ENCODE assay signal across 10 mouse cellular contexts in the genomic region with DNA sequence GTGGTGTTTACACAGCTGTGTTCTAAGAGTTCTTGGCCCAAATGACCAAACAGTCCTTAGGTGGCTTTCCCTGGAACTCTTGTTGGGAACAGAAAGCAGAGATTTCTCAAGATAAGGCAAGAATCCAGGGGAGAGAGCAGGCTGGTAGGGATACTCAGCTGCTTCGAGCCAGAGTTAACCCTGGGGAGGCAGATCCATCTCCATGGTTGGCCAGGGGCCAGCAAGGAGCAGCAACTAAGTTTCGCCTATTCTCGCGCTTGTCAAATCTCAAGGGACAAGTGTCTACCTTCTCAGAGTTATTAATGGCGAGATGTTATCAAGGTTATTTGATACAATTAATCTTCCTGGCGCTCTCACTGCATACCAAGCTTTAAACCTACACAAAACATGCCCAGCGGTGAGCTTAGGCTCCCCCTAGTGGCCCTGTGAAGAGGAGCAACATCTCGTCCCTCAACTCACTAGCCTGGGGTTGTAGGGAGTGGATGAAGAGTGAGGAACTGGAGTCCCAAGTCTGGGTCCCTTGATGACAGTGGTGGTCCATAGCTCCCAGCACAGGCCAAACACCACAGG. TPM values are rescaled to one million over a fixed set of nuclear protein-coding genes. Genes with fewer than 3 reads are reported as not detected.
DNase-seq lines count a peak whose midpoint lies in the region; ATAC-seq and TF ChIP-seq lines count a peak whose summit lies in the region.
"Had no signal": no experiment of that assay in that cellular context is flagged by ENCODE, and none has a peak within 500 bp of the region (broad histone marks: within the 10 kb centered on the region; RNA-seq: fewer than 3 reads in every experiment).

No protein-coding gene starts in this region.

- no peak for TF ChIP-seq POLR2A in lung, adult 2 months (IDR thresholded peaks at IDR 0.05; ENCODE audit: borderline replicate concordance, extremely low read depth, low read depth, low read length)

- no peaks in the 10 kb centered on the region for H3K36me3 ChIP-seq in embryonic facial prominence, embryonic 11.5 days (replicated peaks; ENCODE audit: control insufficient read depth, insufficient read depth, low read depth, low read length)
- H3K36me3 ChIP-seq in hindbrain, embryonic 16.5 days (ENCODE audit: control insufficient read depth, insufficient read depth, low read length) = no peaks in the 10 kb centered on the region; the same call in 1 of the 2 replicates
- H3K36me3 ChIP-seq: stomach, embryonic 15.5 days had no signal

- TF ChIP-seq CTCF in lung, adult 2 months (IDR thresholded peaks at IDR 0.05; ENCODE audit: insufficient read depth, low read length) = peak; percentile 89

- H3K4me3 ChIP-seq in embryonic facial prominence, embryonic 11.5 days (ENCODE audit: low read depth, low read length) = no peak overlapping the region
- no peak overlapping the region for H3K4me3 ChIP-seq in hindbrain, embryonic 16.5 days (ENCODE audit: low read length)
- no peak overlapping the region for H3K4me3 ChIP-seq in lung, adult 2 months (replicated peaks; ENCODE audit: extremely low read depth, low read depth, low read length)
- H3K4me3 ChIP-seq: stomach, embryonic 15.5 days had no signal

- no peak for DNase-seq in cerebellum, adult 11-12 months
- peak; percentile 41 to 54 for DNase-seq in urinary bladder, postnatal 36 days (ENCODE audit: low spot score in 2 of 2)
- DNase-seq in urinary bladder, postnatal 10 days (ENCODE audit: low spot score) = no peak
- peak; percentile 71 for DNase-seq in embryonic facial prominence, embryonic 11.5 days (ENCODE audit: low spot score)
- DNase-seq in lung, adult 2 months = peak; percentile 37
- DNase-seq in right cerebral cortex, postnatal 25 days = peak; percentile 55

- no peak overlapping the region for H3K9ac ChIP-seq in embryonic facial prominence, embryonic 11.5 days (replicated peaks; ENCODE audit: low read length)
- no peak overlapping the region for H3K9ac ChIP-seq in hindbrain, embryonic 16.5 days (ENCODE audit: low read depth, low read length)
- H3K9ac ChIP-seq: stomach, embryonic 15.5 days had no signal

- H3K27ac ChIP-seq in embryonic facial prominence, embryonic 11.5 days (replicated peaks; ENCODE audit: low read depth, low read length) = no peak overlapping the region
- no peak overlapping the region for H3K27ac ChIP-seq in hindbrain, embryonic 16.5 days (ENCODE audit: low read depth, low read length)
- H3K27ac ChIP-seq: stomach, embryonic 15.5 days had no signal

- no peaks in the 10 kb centered on the region for H3K4me1 ChIP-seq in embryonic facial prominence, embryonic 11.5 days (ENCODE audit: control insufficient read depth, insufficient read depth, low read length)
- no peaks in the 10 kb centered on the region for H3K4me1 ChIP-seq in hindbrain, embryonic 16.5 days (ENCODE audit: control insufficient read depth, insufficient read depth, low read depth, low read length)
- peaks cover 5% of the 10 kb centered on the region; the same call in 1 of the 2 replicates for H3K4me1 ChIP-seq in lung, adult 2 months (ENCODE audit: control insufficient read depth, insufficient read depth, low read length)
- H3K4me1 ChIP-seq: stomach, embryonic 15.5 days had no signal

- no peak overlapping the region for H3K4me2 ChIP-seq in embryonic facial prominence, embryonic 11.5 days (ENCODE audit: low read depth, low read length)
- H3K4me2 ChIP-seq in hindbrain, embryonic 16.5 days (ENCODE audit: low read length) = 0 out of 2 replicates have a peak overlapping the region, but pooled peaks have one; percentile 8
- H3K4me2 ChIP-seq: stomach, embryonic 15.5 days had no signal

- H3K27me3 ChIP-seq in embryonic facial prominence, embryonic 11.5 days (ENCODE audit: control insufficient read depth, insufficient read depth, low read length) = no peaks in the 10 kb centered on the region
- no peaks in the 10 kb centered on the region for H3K27me3 ChIP-seq in hindbrain, embryonic 16.5 days (replicated peaks; ENCODE audit: control insufficient read depth, insufficient read depth, low read length)
- H3K27me3 ChIP-seq: Patski; stomach, embryonic 15.5 days had no signal

- ATAC-seq in cerebellum, adult (ENCODE audit: insufficient number of reproducible peaks, low FRiP score, low TSS enrichment) = peak; percentile 74; the same call in 1 of the 2 replicates
- ATAC-seq in embryonic facial prominence, embryonic 11.5 days (replicated peaks; ENCODE audit: insufficient number of reproducible peaks, low FRiP score, low TSS enrichment, low read depth) = no peak
- 0 out of 2 replicates have a peak, but pooled peaks have one; percentile 40 for ATAC-seq in hindbrain, embryonic 16.5 days
- ATAC-seq: Patski had no signal

- 32% methylated on average over 8 of the region's 8 CpGs for WGBS in embryonic facial prominence, embryonic 11.5 days
- WGBS in hindbrain, embryonic 16.5 days = 28% methylated on average over 8 of the region's 8 CpGs
- WGBS in lung, adult 2 months = 19% methylated on average over 8 of the region's 8 CpGs

- H3K9me3 ChIP-seq in embryonic facial prominence, embryonic 11.5 days (replicated peaks; ENCODE audit: control insufficient read depth, low read length) = no peaks in the 10 kb centered on the region
- no peaks in the 10 kb centered on the region for H3K9me3 ChIP-seq in hindbrain, embryonic 16.5 days (ENCODE audit: control insufficient read depth, low read length)
- H3K9me3 ChIP-seq: stomach, embryonic 15.5 days had no signal

RNA-seq across cellular contexts. Expression of a gene that starts 6.9 kb away (rescaled TPM):
- 2.0 and 2.1 TPM in 2 replicates for polyA plus RNA-seq in embryonic facial prominence, embryonic 11.5 days (2014; fragmentation: Nextera tagmentation; extraction: Ambion mirVana)
- polyA plus RNA-seq in hindbrain, embryonic 16.5 days (2015; fragmentation: Nextera tagmentation; extraction: Ambion mirVana) = 20.5 and 22.2 TPM in 2 replicates
- 30.4 and 37.8 TPM in 2 replicates for polyA plus RNA-seq in lung, adult 2 months (2012; rRNA removed)

RNA-seq across cellular contexts. Expression of a gene that starts 10.6 kb away (rescaled TPM):
- 31.0 and 33.8 TPM in 2 replicates for polyA plus RNA-seq in embryonic facial prominence, embryonic 11.5 days (2014; fragmentation: Nextera tagmentation; extraction: Ambion mirVana)
- 29.9 and 30.8 TPM in 2 replicates for polyA plus RNA-seq in hindbrain, embryonic 16.5 days (2015; fragmentation: Nextera tagmentation; extraction: Ambion mirVana)
- polyA plus RNA-seq in lung, adult 2 months (2012; rRNA removed) = 207 and 208 TPM in 2 replicates

RNA-seq across cellular contexts. Expression of a gene that starts 26.3 kb away (rescaled TPM):
- 13.2 and 13.9 TPM in 2 replicates for polyA plus RNA-seq in embryonic facial prominence, embryonic 11.5 days (2014; fragmentation: Nextera tagmentation; extraction: Ambion mirVana)
- 30.0 and 30.5 TPM in 2 replicates for polyA plus RNA-seq in hindbrain, embryonic 16.5 days (2015; fragmentation: Nextera tagmentation; extraction: Ambion mirVana)
- polyA plus RNA-seq in lung, adult 2 months (2012; rRNA removed) = 13.3 and 16.3 TPM in 2 replicates

RNA-seq across cellular contexts. Expression of a gene that starts 26.5 kb away (rescaled TPM):
- polyA plus RNA-seq in embryonic facial prominence, embryonic 11.5 days (2014; fragmentation: Nextera tagmentation; extraction: Ambion mirVana) = 0.21 TPM in 2 replicates
- polyA plus RNA-seq in hindbrain, embryonic 16.5 days (2015; fragmentation: Nextera tagmentation; extraction: Ambion mirVana) = 0.62 and 0.88 TPM in 2 replicates
- 0.55 and 0.70 TPM in 2 replicates for polyA plus RNA-seq in lung, adult 2 months (2012; rRNA removed)

RNA-seq across cellular contexts. Expression of a gene that starts 42.4 kb away (rescaled TPM):
- polyA plus RNA-seq in embryonic facial prominence, embryonic 11.5 days (2014; fragmentation: Nextera tagmentation; extraction: Ambion mirVana) = 78.9 and 81.2 TPM in 2 replicates
- polyA plus RNA-seq in hindbrain, embryonic 16.5 days (2015; fragmentation: Nextera tagmentation; extraction: Ambion mirVana) = 52.4 and 55.3 TPM in 2 replicates
- 25.9 and 33.9 TPM in 2 replicates for polyA plus RNA-seq in lung, adult 2 months (2012; rRNA removed)

Comparison
In these comparisons a context has a peak if more than half of its experiments do, and no peak if none do; other contexts are left out.
1. DNase-seq: peak in urinary bladder, postnatal 36 days (2 of 2), embryonic facial prominence, embryonic 11.5 days (single experiment), lung, adult 2 months (single experiment) and right cerebral cortex, postnatal 25 days (single experiment); none in cerebellum, adult 11-12 months (single experiment) and urinary bladder, postnatal 10 days (single experiment).